Mouse (Mus musculus) brain, embryonic 18.5 days (tissue): ENCODE data around the gene Pcsk5.
"Not testable (repeated sequence)": the region's sequence is repeated elsewhere in the genome, so short reads cannot be mapped to it uniquely, and the experiment has no call there.

ENCODE experiments used
- DNase-seq: peaks from one replicate; pipeline ENCODE4 v3.0.0-alpha.2; 2012; ENCODE audit warnings: low read depth, low spot score

Pcsk5 gene

DNA sequence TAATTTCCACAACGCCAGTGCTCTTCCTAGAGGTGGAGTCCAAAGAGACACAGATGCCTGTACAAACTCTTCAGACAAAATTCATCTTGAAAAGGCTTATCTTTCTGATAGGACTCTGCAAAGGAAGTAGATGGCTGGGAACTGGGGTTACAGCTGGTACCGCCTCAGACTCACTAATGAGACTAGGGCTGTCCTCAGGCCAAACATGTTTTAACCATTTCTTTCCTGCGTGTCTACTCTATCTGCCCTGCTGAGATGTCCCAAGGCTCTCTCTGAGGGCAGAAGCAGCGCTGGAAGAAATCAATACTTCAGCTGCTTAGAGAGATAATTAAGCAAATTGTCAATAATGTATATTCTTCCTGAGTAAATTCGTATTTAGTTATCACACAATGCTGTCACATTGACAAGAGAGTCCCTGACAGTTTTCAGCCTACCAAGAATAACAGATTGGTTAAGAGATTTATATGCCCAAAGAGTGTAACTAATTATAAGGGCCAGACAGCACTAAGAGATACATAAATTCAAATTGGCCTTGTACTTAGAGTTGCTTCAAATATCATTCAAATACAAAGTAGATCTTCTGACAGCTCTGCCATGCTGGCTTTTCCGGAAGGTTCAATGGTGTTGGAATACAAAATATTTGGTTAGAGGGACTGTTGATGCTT is 355.2 kb downstream of the Pcsk5 start:
- DNase-seq = no peak

DNA sequence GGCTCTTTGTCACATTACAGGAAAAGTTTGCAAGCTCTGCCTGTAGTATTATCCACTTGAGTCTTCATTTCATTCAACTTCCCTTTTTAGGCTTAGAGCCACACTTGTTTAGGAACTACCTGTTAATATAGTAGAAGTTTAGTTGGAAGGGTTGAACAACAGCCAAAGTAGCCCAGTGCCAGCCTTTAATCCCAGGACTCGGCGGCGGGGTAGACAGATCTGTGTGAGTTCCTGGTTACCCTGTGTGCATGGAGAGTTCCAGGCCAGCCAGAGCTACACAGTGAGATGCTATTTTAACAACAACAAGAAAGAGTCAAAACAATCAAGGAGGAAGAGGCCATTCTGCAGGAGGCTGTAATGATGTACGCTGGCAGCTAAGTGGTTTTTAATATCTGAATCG is 358.0 kb downstream of the Pcsk5 start:
- DNase-seq = no peak

GRCm38 (mm10) chr19:17476021-17476420 is 361.4 kb downstream of the Pcsk5 start:
- no peak for DNase-seq

DNA sequence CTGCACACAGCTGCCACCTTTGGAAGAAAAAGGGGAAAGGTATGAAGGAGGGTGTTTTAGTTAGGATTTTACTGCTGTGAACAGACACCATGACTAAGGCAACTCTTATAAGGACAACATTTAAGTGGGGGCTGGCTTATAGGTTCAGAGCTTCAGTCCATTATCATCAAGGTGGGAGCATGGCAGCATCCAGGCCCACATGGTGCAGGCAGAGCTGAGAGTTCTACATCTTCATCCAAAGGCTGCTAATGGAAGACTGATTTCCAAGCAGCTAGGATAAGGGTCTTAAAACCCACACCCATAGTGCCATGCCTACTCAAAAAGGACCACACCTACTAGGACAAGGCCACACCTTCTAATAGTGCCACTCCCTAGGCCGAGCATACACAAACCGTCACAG is 364.3 kb downstream of the Pcsk5 start:
- DNase-seq = not testable (repeated sequence)

- DNase-seq = no peak
Observed at GRCm38 (mm10) chr19:17471861-17472260, 365.6 kb downstream of the Pcsk5 start.

DNA sequence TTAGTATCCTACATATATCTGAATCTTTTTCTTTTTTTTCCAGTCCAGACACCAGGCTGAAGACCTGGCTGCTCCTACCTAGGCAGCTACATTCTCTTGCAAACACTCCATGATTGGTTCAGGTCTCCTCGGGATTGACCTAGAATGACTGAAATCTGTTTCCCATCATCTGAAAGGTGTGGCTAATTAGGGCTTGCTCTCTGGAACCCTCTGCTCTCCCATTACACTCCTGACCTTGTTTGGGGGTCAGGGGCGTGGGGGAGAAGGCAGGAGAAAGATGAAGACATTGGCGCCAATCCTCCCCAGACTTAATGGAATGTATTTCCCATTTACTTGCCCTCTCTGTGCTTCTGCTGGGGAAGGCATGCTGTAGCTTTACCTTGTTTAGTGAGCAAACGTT is 366.2 kb downstream of the Pcsk5 start:
- no peak for DNase-seq

- peak; percentile 43 for DNase-seq
Observed at GRCm38 (mm10) chr19:17467556-17468211, 369.7 kb downstream of the Pcsk5 start.

DNA sequence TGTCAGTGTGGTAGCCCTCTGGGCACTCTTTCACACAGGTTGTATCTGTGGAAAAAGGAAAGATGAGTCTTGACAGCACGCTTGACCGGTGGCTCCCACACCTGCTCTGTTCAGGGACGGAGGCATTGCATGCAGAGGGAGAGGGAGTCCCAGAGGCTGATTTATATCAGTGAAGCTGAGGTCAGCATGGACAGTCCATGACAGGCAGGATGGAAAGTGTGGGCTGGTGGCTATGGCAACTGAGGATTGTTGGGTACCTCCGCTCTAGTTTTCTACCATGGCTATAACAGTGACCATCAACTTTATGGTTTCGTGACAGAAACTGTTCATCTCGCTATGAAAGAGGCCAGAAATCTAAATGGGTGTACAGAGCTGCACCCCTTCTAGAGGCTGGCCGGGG is 385.4 kb downstream of the Pcsk5 start:
- no peak for DNase-seq

- DNase-seq = no peak
Observed at GRCm38 (mm10) chr19:17443581-17443980, 393.9 kb downstream of the Pcsk5 start.

GRCm38 (mm10) chr19:17439476-17440189 is 397.8 kb downstream of the Pcsk5 start:
- no peak for DNase-seq

GRCm38 (mm10) chr19:17436651-17437050 is 400.8 kb downstream of the Pcsk5 start:
- no peak for DNase-seq

- DNase-seq = no peak
Observed at GRCm38 (mm10) chr19:17428561-17428914, 408.9 kb downstream of the Pcsk5 start.

DNA sequence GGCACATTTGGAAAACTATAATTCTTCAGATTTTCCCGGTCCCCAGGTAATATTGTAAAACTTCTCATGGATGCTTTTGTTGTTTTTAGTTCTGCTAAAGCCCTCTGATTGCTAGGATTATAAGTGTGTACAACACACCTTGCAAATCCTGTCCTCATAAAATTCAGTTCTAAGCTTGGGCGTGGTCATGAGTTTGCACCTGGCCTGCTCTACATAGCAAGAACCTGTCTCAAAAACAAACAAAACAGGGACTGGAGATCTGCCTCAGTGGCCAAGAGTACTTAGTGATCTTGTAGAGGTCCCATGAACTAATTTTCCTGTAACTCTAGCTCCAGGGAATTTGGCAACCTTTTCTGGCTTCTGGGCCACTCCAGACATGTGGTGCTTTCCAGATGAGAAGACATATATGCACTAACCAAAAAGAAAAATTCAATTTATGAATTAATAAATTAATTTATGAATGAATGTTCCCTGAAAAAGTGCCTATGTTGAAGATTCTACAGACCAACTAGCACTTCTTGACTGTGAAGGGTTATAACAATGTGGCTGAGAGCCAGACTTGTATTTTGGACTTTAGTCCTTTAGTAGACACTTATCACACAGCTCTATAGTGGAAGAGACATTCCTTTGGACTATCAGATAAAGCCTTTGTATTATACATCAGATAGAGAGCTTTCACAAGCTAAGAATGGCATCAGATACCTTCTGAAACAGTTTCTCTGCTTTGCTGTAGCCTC is 409.4 kb downstream of the Pcsk5 start:
- no peak for DNase-seq

DNA sequence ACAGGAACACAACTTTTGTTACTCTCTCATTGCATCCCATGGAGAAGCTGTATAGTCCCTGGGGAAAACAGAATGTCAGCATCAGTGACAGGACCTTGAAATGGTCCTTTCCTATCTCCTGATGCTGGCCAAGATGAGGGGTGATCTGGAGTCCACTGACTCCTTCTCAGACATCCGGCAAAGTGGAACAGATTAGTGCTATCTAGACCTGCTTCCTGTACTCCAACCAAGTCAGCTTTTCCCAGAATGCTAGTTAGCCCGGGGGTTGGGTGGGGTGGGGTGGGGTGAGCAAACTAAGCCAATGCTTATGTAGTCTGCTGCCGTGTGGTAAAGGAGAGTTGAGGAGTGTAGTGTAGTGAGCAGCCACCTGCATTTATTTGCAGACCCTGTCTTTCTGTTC is 414.1 kb downstream of the Pcsk5 start:
- DNase-seq = no peak

DNA sequence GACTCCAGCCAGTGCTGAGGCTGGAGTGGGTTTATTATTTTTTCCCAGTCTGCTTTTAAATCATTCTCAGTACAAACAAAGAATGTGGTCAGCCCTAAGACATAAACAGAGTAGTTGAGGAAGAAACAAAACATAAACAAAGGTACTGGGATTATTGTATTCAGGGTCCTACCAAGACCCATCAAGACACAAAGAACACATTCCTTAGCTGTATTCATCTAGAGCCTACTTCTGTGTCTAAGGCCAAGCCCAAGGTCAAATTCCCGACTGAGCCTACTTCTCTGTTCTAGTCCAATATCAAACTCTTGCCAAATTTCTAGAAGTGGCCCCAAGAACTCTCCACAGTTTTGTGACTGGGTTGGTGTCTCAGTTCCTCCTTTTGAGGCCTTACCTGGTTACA is 419.6 kb downstream of the Pcsk5 start:
- DNase-seq = no peak

GRCm38 (mm10) chr19:17412915-17413459 is 424.4 kb downstream of the Pcsk5 start:
- no peak for DNase-seq

- DNase-seq = no peak
Observed at GRCm38 (mm10) chr19:17410465-17411065, 426.9 kb downstream of the Pcsk5 start.

DNA sequence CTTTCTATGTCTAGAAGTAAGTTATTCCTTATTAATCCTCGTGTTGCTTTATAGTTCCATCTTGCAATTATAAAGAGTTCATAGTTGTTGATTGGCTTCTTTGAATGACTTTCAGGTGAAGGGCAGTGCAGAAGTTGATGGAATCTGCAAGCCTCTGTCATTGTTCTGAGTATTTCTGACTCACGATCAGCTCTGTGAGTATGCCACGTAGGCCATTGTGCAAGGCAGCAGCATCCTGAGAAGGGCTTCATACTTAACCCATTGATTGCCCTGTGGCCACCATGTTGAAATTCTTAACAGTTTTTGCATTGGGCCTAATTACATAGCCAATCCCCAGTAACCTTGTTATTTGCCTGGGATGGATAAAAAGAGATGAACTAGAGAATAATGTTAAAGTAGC is 428.1 kb downstream of the Pcsk5 start:
- no peak for DNase-seq

GRCm38 (mm10) chr19:17408591-17408990 is 428.8 kb downstream of the Pcsk5 start:
- DNase-seq = no peak

DNA sequence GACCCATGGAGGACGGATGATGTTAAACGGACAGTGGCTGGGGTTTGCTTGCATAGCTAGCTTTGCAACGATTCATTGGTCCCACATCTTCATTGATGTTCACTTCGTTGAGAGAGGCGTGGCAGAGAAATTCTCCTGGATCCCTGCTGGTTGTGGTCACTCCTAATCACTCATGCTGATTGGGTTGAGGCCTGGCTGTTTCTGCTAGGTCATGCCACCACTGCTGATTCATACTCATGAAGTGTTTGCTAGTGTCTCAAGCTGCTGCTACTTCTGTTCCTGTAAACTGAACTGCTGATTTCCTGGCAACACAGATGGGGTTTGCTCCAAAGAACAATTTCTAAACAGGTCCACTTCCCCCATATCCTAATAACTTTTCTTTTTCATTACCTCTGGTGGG is 430.6 kb downstream of the Pcsk5 start:
- no peak for DNase-seq

- no peak for DNase-seq
Observed at GRCm38 (mm10) chr19:17403175-17403574, 434.3 kb downstream of the Pcsk5 start.

- DNase-seq = no peak
Observed at GRCm38 (mm10) chr19:17400571-17400970, 436.9 kb downstream of the Pcsk5 start.
